10 mouse cellular contexts compared by ENCODE assay signal in the genomic region with DNA sequence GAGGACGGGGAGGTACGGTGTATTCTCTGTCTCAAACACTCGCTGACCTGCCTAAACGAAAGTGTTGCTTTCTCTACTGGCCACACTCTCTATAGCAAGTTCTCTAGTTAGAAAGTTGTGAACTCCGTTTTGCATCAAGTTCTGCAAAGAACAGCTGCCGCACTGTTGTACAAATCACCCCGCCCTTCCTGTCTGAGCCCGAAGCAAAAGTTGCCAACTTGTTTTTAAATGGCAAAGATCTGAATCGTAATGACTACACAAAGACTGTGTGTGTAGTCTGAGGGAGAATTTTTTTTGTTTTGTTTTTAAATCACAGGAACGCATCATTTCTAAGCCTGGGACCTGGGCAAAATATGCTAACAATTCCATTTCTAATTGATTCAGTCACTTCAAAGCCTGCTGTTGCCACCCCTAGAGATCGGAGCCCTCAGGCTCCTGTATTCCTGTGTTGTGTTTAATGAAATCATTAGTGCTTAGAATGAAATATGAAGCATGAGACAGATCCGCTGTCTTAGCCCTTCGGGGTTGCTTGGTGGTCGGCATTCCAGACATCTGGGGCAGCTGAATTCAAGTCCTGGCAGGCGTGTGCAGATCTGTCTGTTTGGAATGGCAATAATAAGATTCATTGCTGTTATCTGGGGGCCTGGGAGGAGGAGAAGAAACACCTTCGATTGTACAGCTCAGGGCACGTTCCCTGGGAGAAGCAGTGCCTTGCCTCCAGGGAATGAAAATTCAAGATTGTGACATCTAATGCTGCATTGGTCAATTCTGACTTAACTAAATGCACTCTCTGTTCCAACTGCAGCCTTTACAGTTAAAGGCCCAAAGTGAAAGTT. TPM values are rescaled to one million over a fixed set of nuclear protein-coding genes. Genes with fewer than 3 reads are reported as not detected.
DNase-seq lines count a peak whose midpoint lies in the region; ATAC-seq and TF ChIP-seq lines count a peak whose summit lies in the region.
"Had no signal": no experiment of that assay in that cellular context is flagged by ENCODE, and none has a peak within 500 bp of the region (broad histone marks: within the 10 kb centered on the region; RNA-seq: fewer than 3 reads in every experiment).

No protein-coding gene starts in this region.

- H3K27me3 ChIP-seq in cerebellum, adult 2 months (ENCODE audit: control insufficient read depth, insufficient read depth, low read length): no peaks in the 10 kb centered on the region
- H3K27me3 ChIP-seq in CH12.LX (replicated peaks): no peaks in the 10 kb centered on the region
- H3K27me3 ChIP-seq in heart, embryonic 15.5 days: no peaks in the 10 kb centered on the region

- TF ChIP-seq CTCF in cerebellum, adult 2 months (IDR thresholded peaks at IDR 0.05; ENCODE audit: borderline replicate concordance, insufficient read depth, low read depth, low read length): no peak
- TF ChIP-seq CTCF in CH12.LX (conservative IDR thresholded peaks at IDR 0.05 in 1 of 2, IDR thresholded peaks at IDR 0.05 in 1 of 2; ENCODE audit: low read depth in 2 of 2, low read length in 2 of 2): no peak

- 56% methylated on average over 17 of the region's 17 CpGs for WGBS in cerebellum, adult 2 months
- WGBS in heart, embryonic 15.5 days: 58% methylated on average over 17 of the region's 17 CpGs

- in situ Hi-C loops in CH12.LX (cut with MboI; ENCODE audit: low pct_ligation_motif_present, low pct_unique_long_range_greater_than_20kb, low sequenced_read_pairs): no loop called here

- ATAC-seq in heart, embryonic 15.5 days (replicated peaks; ENCODE audit: insufficient number of reproducible peaks, insufficient read depth, low FRiP score, low read depth): no peak

- TF ChIP-seq RAD21 in CH12.LX (IDR thresholded peaks at IDR 0.05; ENCODE audit: low read depth, low read length): no peak

- dilution Hi-C loops in CH12.LX (cut with MboI; ENCODE audit: extremely low pct_ligation_motif_present, extremely low pct_unique_long_range_greater_than_20kb, low sequenced_read_pairs): no loop called here

- H3K9me3 ChIP-seq in CH12.LX (replicated peaks; ENCODE audit: low read length): peaks cover 9% of the 10 kb centered on the region
- H3K9me3 ChIP-seq in heart, embryonic 15.5 days (replicated peaks): no peaks in the 10 kb centered on the region; the same call in 1 of the 2 replicates

- H3K9ac ChIP-seq in CH12.LX (ENCODE audit: insufficient read depth, low read depth): peak overlapping the region; percentile 23; the same call in 1 of the 2 replicates
- no peak overlapping the region for H3K9ac ChIP-seq in heart, embryonic 15.5 days

- TF ChIP-seq EP300 in CH12.LX (IDR thresholded peaks at IDR 0.05; ENCODE audit: low read length): no peak

- H3K27ac ChIP-seq in cerebellum, adult 2 months (ENCODE audit: insufficient read depth, low read length): peak overlapping the region; percentile 74; the same call in 1 of the 2 replicates
- no peak overlapping the region for H3K27ac ChIP-seq in CH12.LX (ENCODE audit: insufficient read depth, low read depth)
- H3K27ac ChIP-seq in heart, embryonic 15.5 days: peak overlapping the region; percentile 57

- H3K4me1 ChIP-seq in cerebellum, adult 2 months (ENCODE audit: control insufficient read depth, insufficient read depth, low read length): no peaks in the 10 kb centered on the region
- no peaks in the 10 kb centered on the region for H3K4me1 ChIP-seq in CH12.LX (ENCODE audit: control insufficient read depth in 1 of 2, insufficient read depth in 2 of 2)
- H3K4me1 ChIP-seq in heart, embryonic 15.5 days (replicated peaks): 0 out of 2 replicates have a peak, but pooled peaks cover 5% of the 10 kb centered on the region

- no peak for TF ChIP-seq POLR2A in cerebellum, adult 2 months (IDR thresholded peaks at IDR 0.05; ENCODE audit: borderline replicate concordance, insufficient read depth, low read length)
- TF ChIP-seq POLR2A in CH12.LX (IDR thresholded peaks at IDR 0.05; ENCODE audit: low read depth, low read length): no peak

- no peak overlapping the region for H3K4me3 ChIP-seq in cerebellum, adult 2 months (replicated peaks; ENCODE audit: insufficient read depth, low read depth, low read length)
- H3K4me3 ChIP-seq in CH12.LX (replicated peaks in 1 of 3; ENCODE audit: low read depth in 2 of 3, low read length in 2 of 3, poor library complexity in 1 of 3): no peak overlapping the region
- H3K4me3 ChIP-seq in heart, embryonic 15.5 days: no peak overlapping the region

- no peak for DNase-seq in cerebellum, adult 2 months
- DNase-seq in cerebellum, adult 11-12 months: no peak
- no peak for DNase-seq in CH12.LX (ENCODE audit: extremely low read depth)
- peak; percentile 45 for DNase-seq in lung, postnatal 14 days
- no peak for DNase-seq in layer of hippocampus, adult 18-20 months (ENCODE audit: low spot score in 2 of 2)
- DNase-seq in frontal cortex, postnatal 10 days (ENCODE audit: low spot score in 2 of 2): no peak
- DNase-seq in thymus, postnatal 14 days: no peak
- DNase-seq: cerebellum, postnatal 10 days had no signal

- peak overlapping the region; percentile 68 for H3K4me2 ChIP-seq in CH12.LX (ENCODE audit: insufficient read depth, low read depth, poor library complexity, severe bottlenecking)
- no peak overlapping the region; the same call in 1 of the 2 replicates for H3K4me2 ChIP-seq in heart, embryonic 15.5 days

- H3K79me2 ChIP-seq in CH12.LX (replicated peaks; ENCODE audit: control insufficient read depth, extremely low read depth, insufficient read depth, poor library complexity, severe bottlenecking): no peaks in the 10 kb centered on the region

- H3K36me3 ChIP-seq in CH12.LX (replicated peaks in 1 of 2; ENCODE audit: control insufficient read depth in 1 of 2, insufficient read depth in 1 of 2, low read length in 1 of 2): no peaks in the 10 kb centered on the region
- H3K36me3 ChIP-seq in heart, embryonic 15.5 days: peaks cover 52% of the 10 kb centered on the region

TF ChIP-seq in CH12.LX, 34 proteins besides CTCF, POLR2A, EP300 and RAD21:
- no peak for TF ChIP-seq ELF1 (IDR thresholded peaks at IDR 0.05; ENCODE audit: low read depth, low read length)
- TF ChIP-seq CHD2 (IDR thresholded peaks at IDR 0.05; ENCODE audit: low read length): no peak
- no peak for TF ChIP-seq USF2 (conservative IDR thresholded peaks at IDR 0.05; ENCODE audit: low read depth, low read length)
- TF ChIP-seq HCFC1 (IDR thresholded peaks at IDR 0.05; ENCODE audit: low read depth, low read length): no peak

RNA-seq across cellular contexts. Expression of a gene that starts 59.8 kb away (rescaled TPM):
- polyA plus RNA-seq in cerebellum, adult 2 months (2012; rRNA removed): not detected in 2 replicates
- total RNA-seq in CH12.LX (2012; rRNA removed) (not detected in 2 replicates), CH12.LX (2014; rRNA removed) (not detected in 2 replicates)
- polyA plus RNA-seq in CH12.LX (2012; ENCODE audit: insufficient read length, low read depth): not detected in 2 replicates
- not detected in 2 replicates for polyA plus RNA-seq in heart, embryonic 15.5 days (2015; fragmentation: Nextera tagmentation; extraction: Ambion mirVana)
- total RNA-seq in layer of hippocampus, adult 18-20 months (2021): not detected
- total RNA-seq: megakaryocyte progenitor cell, adult 5-6 weeks had no signal
